Mouse (Mus musculus) heart, embryonic 14.5 days (tissue): Measurements from ENCODE around the gene Casc3. TPM values are rescaled to one million over a fixed set of nuclear protein-coding genes. Genes with fewer than 3 reads are reported as not detected.

ENCODE experiments used
- ATAC-seq: fragments of 200-750 bp; cut with Nextera tagmentation; 2 replicates; pipeline ENCODE4 v1.8.0; 2017; ENCODE audit warnings: low read depth, moderate TSS enrichment; ENCODE audit not compliant: insufficient number of reproducible peaks, insufficient read depth, low FRiP score
- H3K27ac ChIP-seq, 2 experiments: fragments of 200-500 bp in 1 of 2; fragments of 300-500 bp in 1 of 2; sonication (generic) in 1 of 2; replicated peaks in 1 of 2; 2 replicates each; pipeline ENCODE4 v1.5.1; 2012 to 2014; ENCODE audit warnings: low read depth in 2 of 2, low read length in 2 of 2, control low read depth in 1 of 2, mild to moderate bottlenecking in 1 of 2, mixed read lengths in 1 of 2; ENCODE audit not compliant: control insufficient read depth in 1 of 2, insufficient read depth in 1 of 2
- H3K27me3 ChIP-seq: fragments of 300-500 bp; sonication (generic); 2 replicates; pipeline ENCODE4 v1.6.1; 2014; ENCODE audit warnings: mild to moderate bottlenecking, low read length, control low read depth; ENCODE audit not compliant: control insufficient read depth, insufficient read depth
- H3K36me3 ChIP-seq: fragments of 300-500 bp; sonication (generic); 2 replicates; pipeline ENCODE4 v1.6.1; 2014; ENCODE audit warnings: mild to moderate bottlenecking, control low read depth, low read length, mixed read lengths; ENCODE audit not compliant: control insufficient read depth, insufficient read depth
- H3K4me1 ChIP-seq, 2 experiments: fragments of 200-500 bp in 1 of 2; fragments of 300-500 bp in 1 of 2; sonication (generic) in 1 of 2; 2 replicates each; pipeline ENCODE4 v1.6.1; 2012 to 2014; ENCODE audit warnings: low read length in 2 of 2, control low read depth in 1 of 2, mixed read lengths in 1 of 2; ENCODE audit not compliant: control insufficient read depth in 2 of 2, insufficient read depth in 2 of 2
- H3K4me2 ChIP-seq: fragments of 300-500 bp; sonication (generic); 2 replicates; pipeline ENCODE4 v1.6.1; 2014; ENCODE audit warnings: mild to moderate bottlenecking, low read length
- H3K4me3 ChIP-seq, 2 experiments: fragments of 200-500 bp in 1 of 2; fragments of 300-500 bp in 1 of 2; sonication (generic) in 1 of 2; 2 replicates each; pipeline ENCODE4 v1.5.1; 2012 to 2014; ENCODE audit warnings: low read length in 2 of 2, mild to moderate bottlenecking in 2 of 2, control low read depth in 1 of 2, low read depth in 1 of 2, moderate library complexity in 1 of 2; ENCODE audit not compliant: control insufficient read depth in 1 of 2, insufficient read depth in 1 of 2
- H3K9ac ChIP-seq: fragments of 300-500 bp; sonication (generic); 2 replicates; pipeline ENCODE4 v1.6.1; 2014; ENCODE audit warnings: mild to moderate bottlenecking, low read length
- H3K9me3 ChIP-seq: fragments of 300-500 bp; sonication (generic); 2 replicates; pipeline ENCODE4 v1.6.1; 2016; ENCODE audit warnings: low read length, control low read depth; ENCODE audit not compliant: control insufficient read depth
- WGBS: fragments of 180-500 bp; shearing (Covaris S2); extraction: QIAGEN DNeasy Blood & Tissue Kit; methylation state at CpG from one replicate; pipeline ENCODE4 v1.1.7; 2014; 5-methylcytosine and 5-hydroxymethylcytosine counted together
- polyA plus RNA-seq: library from polyadenylated mRNA; unstranded; fragments of >200 nt; fragmentation: Nextera tagmentation; extraction: Ambion mirVana; gene quantifications from 2 replicates; pipeline ENCODE4 v1.2.1, GENCODE M21; 2014

Casc3 gene
- polyA plus RNA-seq, 1 experiment from 2014 or later, result 22.9 TPM

DNA sequence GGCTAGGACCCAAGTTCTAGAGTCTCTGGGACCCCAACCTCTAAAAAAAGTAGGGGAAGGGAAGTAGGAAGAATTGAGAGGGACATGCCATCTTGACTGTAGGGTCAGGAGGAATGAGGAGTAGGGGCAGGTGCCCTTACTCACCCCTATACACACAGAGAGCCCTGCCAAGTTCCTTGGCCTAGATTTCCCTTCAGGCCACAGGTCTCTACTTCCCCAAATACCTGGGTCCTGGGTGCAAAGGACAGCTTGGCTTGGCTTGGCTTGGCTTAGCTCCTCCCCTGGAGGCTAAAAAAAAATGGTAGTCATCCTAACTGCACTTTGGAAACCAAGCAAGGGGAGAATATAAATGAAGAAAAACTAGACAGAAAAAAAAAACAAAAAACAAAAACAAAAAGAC is 40.0 kb upstream of the Casc3 start:
- Histone ChIP-seq H3K36me3 (peaks cover 71% of the 10 kb centered on the region), H3K4me1 (peaks cover 38 to 50% of the 10 kb centered on the region in 2 experiments), H3K27ac (peak overlapping the region in 1 of 2 experiments; percentile 94; a peak in 2 of 4 replicates)

DNA sequence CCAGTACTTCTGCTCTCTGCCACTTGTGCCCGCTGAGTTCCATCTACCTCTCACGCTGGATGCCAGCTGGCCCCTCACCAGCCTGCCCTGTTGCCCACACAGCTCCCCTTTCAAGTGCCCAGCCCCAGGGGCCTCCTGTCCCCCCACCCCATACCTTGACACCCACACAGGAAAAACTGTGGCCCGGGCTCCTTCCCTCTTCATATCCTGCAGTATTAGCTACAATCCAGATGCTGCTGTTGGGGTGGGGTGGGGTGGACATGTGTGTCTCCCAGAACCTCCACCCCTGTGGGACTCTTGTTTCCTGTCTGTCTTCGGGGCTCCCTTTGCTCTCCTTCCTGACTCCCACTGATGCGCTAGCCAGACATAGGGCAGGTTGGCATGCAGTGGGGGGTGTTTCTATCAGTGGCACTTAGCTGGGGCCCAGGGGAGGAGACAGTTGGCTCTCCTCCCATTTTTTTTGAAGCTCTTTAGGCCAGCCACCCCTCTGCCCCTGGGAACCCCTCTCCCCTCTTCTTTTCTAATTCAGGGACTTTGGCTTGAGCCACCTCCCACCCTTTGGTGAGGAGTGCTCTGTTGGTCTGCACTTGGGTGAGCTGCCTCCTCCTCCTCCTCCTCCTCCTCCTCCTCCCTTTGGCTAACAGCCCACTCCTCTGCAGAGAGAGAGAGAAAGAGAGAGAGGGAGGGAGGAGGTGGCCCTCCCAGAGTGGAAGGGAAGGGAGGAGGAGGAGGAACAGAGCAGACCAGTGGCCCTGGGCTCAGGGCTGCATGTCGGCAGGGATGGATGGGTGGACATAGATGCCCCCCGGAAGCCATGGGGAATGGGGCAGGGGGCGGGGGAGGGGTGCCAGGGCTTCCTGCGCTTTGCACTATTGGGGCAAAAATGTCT is 39.0 kb upstream of the Casc3 start:
- Histone ChIP-seq H3K27ac (peak overlapping the region; percentile 6 to 94; a peak in 3 of 4 replicates), H3K9ac (peak overlapping the region; percentile 54), H3K27me3 (no peaks in the 10 kb centered on the region), H3K4me1 (peaks cover 43 to 58% of the 10 kb centered on the region in 2 experiments), H3K9me3 (no peaks in the 10 kb centered on the region), H3K36me3 (peaks cover 72% of the 10 kb centered on the region), H3K4me2 (peak overlapping the region; percentile 39), H3K4me3 (no peak overlapping the region)
- WGBS, result 36% methylated on average over 8 of the region's 9 CpGs
- peak; percentile 12; the same call in 1 of the 2 replicates for ATAC-seq

More for the DNA sequence above, 40.0 kb upstream of the Casc3 start:
- no peaks in the 10 kb centered on the region for H3K9me3 ChIP-seq
- no peak overlapping the region for H3K4me3 ChIP-seq
- ATAC-seq, result no peak
- no peak overlapping the region for H3K9ac ChIP-seq
- no peaks in the 10 kb centered on the region for H3K27me3 ChIP-seq
- H3K4me2 ChIP-seq, result no peak overlapping the region

DNA sequence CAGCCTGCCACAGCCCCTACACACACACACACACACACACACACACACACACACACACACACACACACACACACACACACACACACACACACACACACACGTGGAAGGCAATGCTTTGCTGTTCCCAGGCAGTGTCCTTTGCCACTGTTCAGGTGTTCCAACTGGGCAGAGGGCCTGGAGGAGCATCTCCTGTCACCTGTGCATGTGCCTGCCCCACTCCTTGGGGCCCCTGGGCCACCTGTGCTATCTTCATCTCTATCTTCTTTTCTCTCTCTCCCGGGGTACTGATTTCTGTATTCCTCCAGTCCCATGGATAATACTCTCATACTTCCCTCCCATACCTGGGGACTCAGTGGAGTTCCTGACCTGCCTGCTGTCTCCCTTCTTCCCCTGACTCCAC is 38.4 kb upstream of the Casc3 start:
- ATAC-seq, result no peak
- no peak overlapping the region for H3K4me2 ChIP-seq
- peak overlapping the region; percentile 29 to 94; a peak in 3 of 4 replicates for H3K27ac ChIP-seq
- WGBS, result 61% methylated on average over 2 of the region's 2 CpGs
- H3K4me3 ChIP-seq, result no peak overlapping the region
- no peaks in the 10 kb centered on the region for H3K9me3 ChIP-seq
- H3K36me3 ChIP-seq, result peaks cover 72% of the 10 kb centered on the region
- peaks cover 46 to 63% of the 10 kb centered on the region in 2 experiments for H3K4me1 ChIP-seq
- H3K9ac ChIP-seq, result peak overlapping the region; percentile 21; the same call in 1 of the 2 replicates
- H3K27me3 ChIP-seq, result no peaks in the 10 kb centered on the region

DNA sequence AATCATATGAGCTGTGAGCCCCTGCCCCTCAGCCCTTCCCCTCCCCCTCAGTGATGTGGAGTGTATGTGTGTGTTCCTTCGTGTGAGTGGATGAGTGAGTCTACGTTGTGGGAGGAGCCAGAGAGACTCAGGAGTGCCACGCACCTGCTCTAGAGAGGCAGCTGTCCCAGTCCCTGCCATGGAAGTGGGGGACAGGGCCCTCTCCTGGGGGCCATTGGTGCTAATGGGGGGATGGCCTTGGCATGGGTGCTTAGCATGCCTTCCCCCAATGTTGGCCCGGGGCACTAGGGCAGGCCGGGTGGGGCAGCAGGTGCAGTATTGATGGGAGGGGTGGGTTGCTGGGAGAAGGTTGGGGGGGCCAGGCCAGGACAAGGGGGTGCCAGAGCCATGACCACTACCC is 37.9 kb upstream of the Casc3 start:
- no peak for ATAC-seq
- H3K27me3 ChIP-seq, result no peaks in the 10 kb centered on the region
- no peaks in the 10 kb centered on the region for H3K9me3 ChIP-seq
- WGBS, result 48% methylated on average over 5 of the region's 5 CpGs
- peaks cover 50 to 68% of the 10 kb centered on the region in 2 experiments for H3K4me1 ChIP-seq
- H3K27ac ChIP-seq, result peak overlapping the region in 1 of 2 experiments; percentile 94; a peak in 2 of 4 replicates
- peak overlapping the region; percentile 16; the same call in 1 of the 2 replicates for H3K9ac ChIP-seq
- no peak overlapping the region for H3K4me3 ChIP-seq
- peaks cover 72% of the 10 kb centered on the region for H3K36me3 ChIP-seq
- 0 out of 2 replicates have a peak overlapping the region, but pooled peaks have one; percentile 58 for H3K4me2 ChIP-seq

DNA sequence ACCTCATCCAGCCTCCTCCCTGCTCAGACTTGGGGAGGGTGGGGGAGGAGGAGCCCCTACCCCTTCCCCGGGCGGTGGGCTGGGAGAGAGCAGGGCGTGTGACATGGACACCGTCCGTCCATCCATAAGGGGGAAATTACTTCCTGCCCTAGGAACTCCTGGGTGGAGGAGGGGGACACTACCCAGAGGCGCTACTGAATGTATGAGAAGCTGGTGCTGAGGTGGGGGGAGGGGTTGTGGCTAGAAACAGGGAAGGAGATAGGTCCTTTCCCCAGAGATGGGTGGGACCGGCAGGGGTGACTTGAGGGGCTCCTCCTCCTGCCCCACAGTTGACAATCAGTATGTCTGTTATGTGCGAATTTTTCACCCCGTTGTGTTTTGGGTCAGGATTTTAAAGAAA is 37.4 kb upstream of the Casc3 start:
- no peaks in the 10 kb centered on the region for H3K9me3 ChIP-seq
- peak overlapping the region in 1 of 2 experiments; percentile 94; a peak in 2 of 4 replicates for H3K27ac ChIP-seq
- peaks cover 53 to 73% of the 10 kb centered on the region in 2 experiments for H3K4me1 ChIP-seq
- no peaks in the 10 kb centered on the region for H3K27me3 ChIP-seq
- no peak overlapping the region for H3K4me3 ChIP-seq
- WGBS, result 20% methylated on average over 9 of the region's 9 CpGs
- peaks cover 67% of the 10 kb centered on the region for H3K36me3 ChIP-seq
- peak overlapping the region; percentile 18; the same call in 1 of the 2 replicates for H3K9ac ChIP-seq
- ATAC-seq, result no peak
- peak overlapping the region; percentile 58; the same call in 1 of the 2 replicates for H3K4me2 ChIP-seq

DNA sequence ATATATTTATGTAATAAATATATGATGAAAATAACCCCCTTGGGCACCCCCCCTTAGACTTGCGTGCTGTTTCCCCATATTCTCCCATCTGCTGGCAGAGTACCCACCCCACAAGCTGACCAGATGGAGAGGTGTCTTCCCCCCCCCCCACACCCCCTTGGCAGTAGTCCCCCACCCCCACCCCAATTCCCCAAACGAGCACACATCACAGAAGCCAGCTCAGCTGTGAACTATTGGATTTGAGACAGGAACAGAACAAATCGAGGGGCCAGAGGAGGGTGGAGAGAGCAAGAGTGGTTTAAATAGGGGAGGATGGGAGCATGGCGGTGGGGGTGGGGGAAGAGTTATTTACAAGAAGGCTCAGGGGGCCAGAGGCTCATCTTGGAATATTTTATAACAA is 37.0 kb upstream of the Casc3 start:
- Histone ChIP-seq H3K4me1 (peaks cover 57 to 76% of the 10 kb centered on the region in 2 experiments), H3K9me3 (no peaks in the 10 kb centered on the region), H3K9ac (peak overlapping the region; percentile 74), H3K27me3 (no peaks in the 10 kb centered on the region), H3K27ac (peak overlapping the region; percentile 90 to 94; a peak in 3 of 4 replicates), H3K4me3 (peak overlapping the region in 1 of 2 experiments; percentile 24; a peak in 2 of 4 replicates), H3K36me3 (peaks cover 63% of the 10 kb centered on the region), H3K4me2 (peak overlapping the region; percentile 58)
- WGBS, result 16% methylated on average over 4 of the region's 4 CpGs
- no peak for ATAC-seq

DNA sequence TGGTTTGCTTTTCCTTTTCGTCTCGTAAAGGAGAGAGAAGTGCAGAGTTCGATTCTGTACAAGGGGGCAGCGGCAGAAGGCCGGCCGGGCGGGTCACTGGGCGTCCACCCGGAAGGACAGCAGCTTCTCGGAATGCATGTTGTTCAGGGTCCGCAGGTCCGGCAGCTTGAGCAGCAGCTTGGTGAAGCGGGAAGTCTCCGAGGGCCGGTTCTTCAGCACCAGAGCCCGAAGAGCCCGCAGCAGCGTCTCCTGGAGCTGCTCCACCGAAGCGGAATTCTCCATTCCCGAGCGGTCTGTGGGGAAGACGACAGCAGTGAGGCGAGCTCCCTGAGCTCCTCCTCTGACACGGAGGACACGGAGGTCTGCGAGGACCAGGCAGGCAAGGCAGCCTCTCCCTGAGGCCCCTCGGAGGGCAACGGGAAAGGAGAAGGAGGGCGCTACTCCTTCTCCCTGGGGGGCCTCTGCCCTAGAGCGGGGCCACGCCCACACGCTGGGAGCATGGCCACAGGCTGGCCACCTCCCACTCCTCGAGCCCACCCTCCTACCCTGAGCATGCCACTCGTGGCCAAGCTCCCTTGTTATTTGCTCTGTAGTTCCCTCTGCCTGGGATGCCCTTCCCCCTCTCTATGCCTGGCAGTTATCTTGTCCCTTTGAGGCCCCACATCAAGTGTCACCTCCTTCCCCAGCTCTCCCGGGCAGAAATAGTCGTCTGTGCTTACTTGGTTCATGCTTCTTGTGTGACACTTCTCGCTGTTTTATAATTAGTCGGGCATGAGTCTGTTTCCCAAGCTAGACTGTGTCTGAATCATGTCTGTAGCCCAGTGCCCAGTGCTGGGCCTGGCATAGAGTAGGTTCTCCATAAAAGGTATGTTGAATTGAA is 36.3 kb upstream of the Casc3 start:
- H3K36me3 ChIP-seq, result peaks cover 56% of the 10 kb centered on the region
- H3K9me3 ChIP-seq, result no peaks in the 10 kb centered on the region
- H3K4me2 ChIP-seq, result peak overlapping the region; percentile 58
- H3K4me1 ChIP-seq, result peaks cover 60 to 82% of the 10 kb centered on the region in 2 experiments
- no peaks in the 10 kb centered on the region for H3K27me3 ChIP-seq
- peak overlapping the region; percentile 24 to 31 for H3K4me3 ChIP-seq
- H3K27ac ChIP-seq, result peak overlapping the region; percentile 90 to 94
- ATAC-seq, result peak; percentile 25
- 9% methylated on average over 38 of the region's 39 CpGs for whole genome bisulfite sequencing
- H3K9ac ChIP-seq, result peak overlapping the region; percentile 74
